Mouse (Mus musculus): Measurements from ENCODE around the gene Reln. TPM values are rescaled to one million over a fixed set of nuclear protein-coding genes. Genes with fewer than 3 reads are reported as not detected.

Reln gene
- polyA plus RNA-seq, 1 experiment from 2014 or later: 1.8 TPM

DNA sequence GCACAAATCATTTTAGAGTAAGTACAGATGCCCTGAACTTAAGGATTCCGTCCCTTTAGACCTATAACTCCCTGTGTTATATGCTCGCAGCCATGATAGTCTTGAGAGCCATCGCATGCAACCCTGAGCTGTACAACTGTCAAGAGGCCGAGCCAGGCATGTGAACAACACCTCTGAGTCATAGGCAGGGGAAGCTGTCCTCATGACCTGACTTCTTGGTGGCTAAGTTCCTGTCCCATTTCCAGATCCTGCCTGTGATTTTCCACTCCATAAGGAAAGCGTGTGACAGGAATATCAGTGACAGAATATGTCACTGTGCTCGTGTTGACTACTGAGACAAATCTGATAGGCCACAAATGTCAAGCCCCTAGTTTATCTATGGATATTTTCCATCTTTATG, 285.3 kb downstream of the Reln start:
- Histone ChIP-seq H3K4me1 (ENCODE audit: control insufficient read depth, insufficient read depth, low read length) (no peaks in the 10 kb centered on the region), H3K9me3 (ENCODE audit: control insufficient read depth, low read length) (no peaks in the 10 kb centered on the region), H3K36me3 (ENCODE audit: control insufficient read depth, insufficient read depth, low read length) (no peaks in the 10 kb centered on the region), H3K9ac (ENCODE audit: low read length) (no peak overlapping the region), H3K27ac (replicated peaks; ENCODE audit: low read depth, low read length) (no peak overlapping the region), H3K4me2 (ENCODE audit: low read depth, severe bottlenecking) (no peak overlapping the region), H3K27me3 (ENCODE audit: control insufficient read depth, insufficient read depth, low read length) (no peaks in the 10 kb centered on the region), H3K4me3 (ENCODE audit: low read depth, low read length) (no peak overlapping the region)
- DNase-seq (ENCODE audit: low spot score): no peak
- no peak for ATAC-seq (ENCODE audit: insufficient number of reproducible peaks, low FRiP score, low TSS enrichment, low read depth)
- 74% methylated on average over 6 of the region's 6 CpGs for WGBS

DNA sequence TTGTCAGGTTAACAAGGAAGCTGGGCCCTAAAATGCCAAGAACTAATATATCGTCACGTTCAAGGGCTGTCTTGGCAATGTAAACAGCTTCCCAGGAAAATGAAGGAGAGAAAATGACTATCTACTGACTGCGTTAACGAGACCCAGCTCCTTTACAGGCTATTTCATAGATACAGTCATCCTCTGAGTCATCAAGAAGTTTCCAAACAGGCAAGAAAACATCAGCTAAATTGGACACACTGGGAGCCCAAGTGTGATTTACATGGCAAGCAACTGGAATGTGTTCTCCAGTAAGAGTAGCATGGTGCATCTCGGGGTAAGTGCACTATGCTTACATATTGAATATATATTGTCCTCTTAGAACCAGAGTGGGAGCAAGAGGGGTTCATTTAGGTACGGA, 302.7 kb downstream of the Reln start:
- WGBS: 85% methylated on average over 6 of the region's 6 CpGs

DNA sequence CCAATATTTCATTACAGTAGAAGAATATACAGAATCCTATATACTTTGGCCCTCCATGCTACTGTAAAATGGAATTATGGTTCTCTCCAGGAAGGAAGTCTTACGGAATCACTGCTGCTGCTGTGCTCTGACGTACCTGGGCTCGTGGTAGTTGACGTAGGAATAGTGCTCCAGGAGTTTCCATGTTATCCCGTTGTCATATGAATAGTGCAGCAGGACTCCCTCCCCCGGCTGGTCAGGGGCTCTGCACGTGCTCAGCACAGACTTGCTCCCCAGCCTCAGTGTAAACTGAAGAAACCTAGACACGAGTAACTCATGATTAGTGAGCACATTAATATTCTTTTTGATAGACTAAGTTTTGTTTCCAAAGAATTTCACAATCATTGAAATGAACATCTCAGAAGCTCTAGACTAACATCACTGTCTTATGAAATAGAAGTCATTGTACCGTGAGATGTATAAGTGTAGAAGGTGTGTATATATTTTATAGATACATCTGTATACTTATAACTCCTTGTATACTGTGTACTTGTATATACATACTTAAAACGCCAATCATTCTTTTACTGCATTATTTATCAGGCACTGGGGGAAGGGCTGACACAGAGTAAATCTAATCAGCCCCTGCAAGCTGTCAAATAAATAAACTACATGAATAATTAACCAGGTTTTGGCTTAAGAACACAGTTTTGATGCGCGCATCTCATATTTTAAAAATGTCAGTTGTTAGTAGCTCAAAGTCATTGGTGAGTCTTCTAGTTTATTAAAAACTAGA, 304.9 kb downstream of the Reln start:
- WGBS: 92% methylated on average over 12 of the region's 12 CpGs
- no peaks in the 10 kb centered on the region for H3K36me3 ChIP-seq (ENCODE audit: control insufficient read depth, insufficient read depth, low read length)
- DNase-seq (ENCODE audit: low spot score) (no peak), ATAC-seq (ENCODE audit: insufficient number of reproducible peaks, low FRiP score, low TSS enrichment, low read depth) (no peak)
- H3K9ac ChIP-seq (ENCODE audit: low read length): no peak overlapping the region
- H3K4me3 ChIP-seq (ENCODE audit: low read depth, low read length): no peak overlapping the region
- H3K4me1 ChIP-seq (ENCODE audit: control insufficient read depth, insufficient read depth, low read length): no peaks in the 10 kb centered on the region
- no peak overlapping the region for H3K27ac ChIP-seq (replicated peaks; ENCODE audit: low read depth, low read length)
- no peak overlapping the region for H3K4me2 ChIP-seq (ENCODE audit: low read depth, severe bottlenecking)
- H3K27me3 ChIP-seq (ENCODE audit: control insufficient read depth, insufficient read depth, low read length): no peaks in the 10 kb centered on the region
- no peaks in the 10 kb centered on the region for H3K9me3 ChIP-seq (ENCODE audit: control insufficient read depth, low read length)

More for the DNA sequence above, 302.7 kb downstream of the Reln start:
- H3K9ac ChIP-seq (ENCODE audit: low read length): no peak overlapping the region
- H3K9me3 ChIP-seq (ENCODE audit: control insufficient read depth, low read length): no peaks in the 10 kb centered on the region
- DNase-seq (ENCODE audit: low spot score): no peak
- H3K4me2 ChIP-seq (ENCODE audit: low read depth, severe bottlenecking): no peak overlapping the region
- no peak overlapping the region for H3K27ac ChIP-seq (replicated peaks; ENCODE audit: low read depth, low read length)
- no peaks in the 10 kb centered on the region for H3K36me3 ChIP-seq (ENCODE audit: control insufficient read depth, insufficient read depth, low read length)
- H3K4me3 ChIP-seq (ENCODE audit: low read depth, low read length): no peak overlapping the region
- no peaks in the 10 kb centered on the region for H3K4me1 ChIP-seq (ENCODE audit: control insufficient read depth, insufficient read depth, low read length)
- H3K27me3 ChIP-seq (ENCODE audit: control insufficient read depth, insufficient read depth, low read length): no peaks in the 10 kb centered on the region
- ATAC-seq (ENCODE audit: insufficient number of reproducible peaks, low FRiP score, low TSS enrichment, low read depth): no peak

DNA sequence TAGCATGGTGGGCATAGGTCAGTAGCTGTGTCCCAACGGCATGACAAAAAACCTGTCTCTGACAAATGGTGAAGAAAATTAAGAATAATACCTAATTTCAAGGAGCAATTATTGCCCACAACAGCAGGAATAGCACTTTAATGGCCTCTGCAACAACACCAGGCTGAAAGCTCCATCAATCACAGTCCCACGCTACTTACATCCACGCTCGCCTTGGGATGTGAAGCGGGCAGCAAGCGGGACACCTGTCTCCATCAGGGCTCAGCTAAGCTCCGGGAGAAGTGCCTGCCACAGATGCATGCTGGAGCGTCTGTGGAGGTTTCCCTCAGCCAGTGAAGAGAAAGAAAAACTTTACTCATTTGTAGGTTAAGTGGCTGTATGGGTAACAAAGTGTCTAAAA, 309.3 kb downstream of the Reln start:
- no peaks in the 10 kb centered on the region for H3K36me3 ChIP-seq (ENCODE audit: control insufficient read depth, insufficient read depth, low read length)
- H3K4me3 ChIP-seq (ENCODE audit: low read depth, low read length): no peak overlapping the region
- WGBS: 52% methylated on average over 8 of the region's 8 CpGs
- H3K9me3 ChIP-seq (ENCODE audit: control insufficient read depth, low read length): no peaks in the 10 kb centered on the region
- no peak overlapping the region for H3K27ac ChIP-seq (replicated peaks; ENCODE audit: low read depth, low read length)
- no peaks in the 10 kb centered on the region for H3K27me3 ChIP-seq (ENCODE audit: control insufficient read depth, insufficient read depth, low read length)
- no peak overlapping the region for H3K4me2 ChIP-seq (ENCODE audit: low read depth, severe bottlenecking)
- ATAC-seq (ENCODE audit: insufficient number of reproducible peaks, low FRiP score, low TSS enrichment, low read depth) (no peak), DNase-seq (ENCODE audit: low spot score) (no peak)
- no peaks in the 10 kb centered on the region for H3K4me1 ChIP-seq (ENCODE audit: control insufficient read depth, insufficient read depth, low read length)
- no peak overlapping the region for H3K9ac ChIP-seq (ENCODE audit: low read length)

DNA sequence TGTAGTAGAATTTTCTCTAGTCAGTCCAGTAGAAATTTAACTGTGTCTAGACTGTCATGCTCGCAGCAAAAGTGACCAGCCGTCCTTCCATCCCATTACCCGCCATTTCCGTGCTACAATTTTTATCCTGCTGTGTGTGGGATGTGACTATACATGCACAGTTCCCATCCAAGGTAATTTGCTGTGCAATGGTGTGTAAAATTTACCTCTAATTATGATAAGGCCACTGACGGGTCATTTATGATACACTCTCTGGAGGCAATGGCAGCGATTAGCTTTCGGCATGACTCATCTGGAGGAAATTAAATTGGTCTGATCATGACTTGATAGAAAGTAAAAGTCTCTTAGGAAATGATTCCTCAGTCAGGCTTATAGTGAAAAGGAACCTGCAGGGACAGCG, 311.5 kb downstream of the Reln start:
- Histone ChIP-seq H3K9ac (ENCODE audit: low read length) (no peak overlapping the region), H3K27ac (replicated peaks; ENCODE audit: low read depth, low read length) (no peak overlapping the region)

DNA sequence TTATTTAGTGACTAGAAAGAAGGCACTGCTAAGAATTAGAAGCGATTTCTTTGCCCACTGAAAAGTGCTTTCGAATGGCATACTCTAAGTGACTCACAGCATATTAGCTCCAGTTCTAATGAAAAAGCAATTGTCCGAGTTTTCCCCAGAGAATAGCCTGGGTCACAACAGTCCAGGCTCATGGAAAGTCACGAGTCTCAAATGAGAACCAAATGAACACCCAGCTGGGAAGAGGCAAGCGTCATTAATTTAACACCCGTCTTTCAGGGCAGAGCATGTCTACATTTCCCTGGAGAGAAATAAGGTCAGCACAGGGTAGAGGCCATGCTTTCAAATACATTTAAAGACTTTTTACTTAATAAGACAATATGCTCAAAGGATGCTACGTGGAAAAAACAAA, 312.8 kb downstream of the Reln start:
- Histone ChIP-seq H3K4me3 (ENCODE audit: low read depth, low read length) (no peak overlapping the region), H3K27me3 (ENCODE audit: control insufficient read depth, insufficient read depth, low read length) (no peaks in the 10 kb centered on the region), H3K4me1 (ENCODE audit: control insufficient read depth, insufficient read depth, low read length) (no peaks in the 10 kb centered on the region), H3K4me2 (ENCODE audit: low read depth, severe bottlenecking) (0 out of 2 replicates have a peak overlapping the region, but pooled peaks have one; percentile 1), H3K9ac (ENCODE audit: low read length) (no peak overlapping the region), H3K36me3 (ENCODE audit: control insufficient read depth, insufficient read depth, low read length) (no peaks in the 10 kb centered on the region), H3K27ac (replicated peaks; ENCODE audit: low read depth, low read length) (no peak overlapping the region), H3K9me3 (ENCODE audit: control insufficient read depth, low read length) (no peaks in the 10 kb centered on the region)
- ATAC-seq (ENCODE audit: insufficient number of reproducible peaks, low FRiP score, low TSS enrichment, low read depth) (no peak), DNase-seq (ENCODE audit: low spot score) (no peak)
- 24% methylated on average over 7 of the region's 7 CpGs for WGBS

More for the DNA sequence above, 311.5 kb downstream of the Reln start:
- Histone ChIP-seq H3K9me3 (ENCODE audit: control insufficient read depth, low read length) (no peaks in the 10 kb centered on the region), H3K36me3 (ENCODE audit: control insufficient read depth, insufficient read depth, low read length) (no peaks in the 10 kb centered on the region), H3K4me3 (ENCODE audit: low read depth, low read length) (no peak overlapping the region), H3K27me3 (ENCODE audit: control insufficient read depth, insufficient read depth, low read length) (no peaks in the 10 kb centered on the region), H3K4me2 (ENCODE audit: low read depth, severe bottlenecking) (no peak overlapping the region), H3K4me1 (ENCODE audit: control insufficient read depth, insufficient read depth, low read length) (no peaks in the 10 kb centered on the region)
- WGBS: 72% methylated on average over 8 of the region's 8 CpGs
- ATAC-seq (ENCODE audit: insufficient number of reproducible peaks, low FRiP score, low TSS enrichment, low read depth) (no peak), DNase-seq (ENCODE audit: low spot score) (no peak)

DNA sequence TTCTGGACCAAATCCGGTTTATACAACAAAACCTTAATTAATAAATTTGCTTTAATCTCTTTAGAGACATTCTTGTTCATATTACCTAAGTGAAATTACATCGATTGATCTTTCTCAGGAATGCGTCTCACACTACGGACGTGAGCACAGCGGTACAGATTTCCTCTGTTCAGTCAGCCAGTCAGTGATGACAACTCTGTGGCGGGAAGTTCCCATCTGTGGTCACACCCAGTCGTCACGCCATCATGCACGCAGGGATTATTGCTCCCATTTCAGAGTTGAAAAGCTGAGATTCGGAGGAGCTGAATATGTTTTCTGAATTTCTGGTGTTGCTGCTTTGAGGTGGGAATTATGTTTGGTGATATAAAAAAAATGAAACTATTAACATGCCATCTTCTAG, 316.1 kb downstream of the Reln start:
- H3K9me3 ChIP-seq (ENCODE audit: control insufficient read depth, low read length): no peaks in the 10 kb centered on the region
- DNase-seq (ENCODE audit: low spot score) (no peak), ATAC-seq (ENCODE audit: insufficient number of reproducible peaks, low FRiP score, low TSS enrichment, low read depth) (no peak)
- H3K27me3 ChIP-seq (ENCODE audit: control insufficient read depth, insufficient read depth, low read length): no peaks in the 10 kb centered on the region
- no peaks in the 10 kb centered on the region for H3K36me3 ChIP-seq (ENCODE audit: control insufficient read depth, insufficient read depth, low read length)
- no peak overlapping the region for H3K4me3 ChIP-seq (ENCODE audit: low read depth, low read length)
- no peaks in the 10 kb centered on the region for H3K4me1 ChIP-seq (ENCODE audit: control insufficient read depth, insufficient read depth, low read length)
- no peak overlapping the region for H3K4me2 ChIP-seq (ENCODE audit: low read depth, severe bottlenecking)
- H3K27ac ChIP-seq (replicated peaks; ENCODE audit: low read depth, low read length): no peak overlapping the region
- 83% methylated on average over 11 of the region's 11 CpGs for WGBS
- H3K9ac ChIP-seq (ENCODE audit: low read length): no peak overlapping the region

DNA sequence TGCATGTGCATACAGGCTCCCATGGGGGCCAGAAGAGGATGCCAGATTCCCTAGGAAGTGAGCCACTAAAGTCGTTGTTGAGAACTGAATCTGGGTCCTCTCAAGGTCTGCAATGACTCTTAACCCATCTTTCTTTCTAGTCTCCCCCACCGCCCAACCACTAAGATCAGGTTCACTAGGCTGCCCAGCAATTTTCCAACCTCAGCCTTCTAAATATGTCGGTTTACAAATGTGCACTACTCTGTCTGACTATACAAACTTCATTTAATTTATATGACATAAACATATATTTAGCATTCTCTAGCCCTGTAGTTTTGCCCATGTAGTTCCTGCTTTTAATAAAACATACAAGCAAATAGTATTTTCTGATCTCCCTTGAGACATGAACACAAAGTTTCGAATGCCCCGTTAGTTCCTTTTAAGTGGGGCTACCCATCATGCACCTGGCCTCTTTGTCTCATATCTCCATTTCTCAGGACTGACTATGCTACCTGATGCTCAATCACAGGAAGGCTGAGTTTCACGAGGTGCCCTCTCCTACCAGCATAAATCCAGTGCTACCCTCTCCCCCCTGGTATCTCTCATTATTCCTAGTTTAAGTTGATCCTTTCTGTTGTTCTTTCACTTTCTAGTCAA, 317.1 kb downstream of the Reln start:
- Histone ChIP-seq H3K9me3 (ENCODE audit: control insufficient read depth, low read length) (no peaks in the 10 kb centered on the region), H3K9ac (ENCODE audit: low read length) (no peak overlapping the region), H3K4me1 (ENCODE audit: control insufficient read depth, insufficient read depth, low read length) (no peaks in the 10 kb centered on the region; the same call in 1 of the 2 replicates), H3K4me3 (ENCODE audit: low read depth, low read length) (no peak overlapping the region), H3K27me3 (ENCODE audit: control insufficient read depth, insufficient read depth, low read length) (no peaks in the 10 kb centered on the region), H3K4me2 (ENCODE audit: low read depth, severe bottlenecking) (no peak overlapping the region), H3K27ac (replicated peaks; ENCODE audit: low read depth, low read length) (no peak overlapping the region), H3K36me3 (ENCODE audit: control insufficient read depth, insufficient read depth, low read length) (no peaks in the 10 kb centered on the region)
- DNase-seq (ENCODE audit: low spot score) (no peak), ATAC-seq (ENCODE audit: insufficient number of reproducible peaks, low FRiP score, low TSS enrichment, low read depth) (no peak)
- 87% methylated on average over 6 of the region's 6 CpGs for WGBS

All from limb, embryonic 11.5 days (tissue).